Mouse (Mus musculus): ENCODE results near the gene Dnph1. TPM values are rescaled to one million over a fixed set of nuclear protein-coding genes. Genes with fewer than 3 reads are reported as not detected.

Dnph1 gene
- polyA plus RNA-seq, 1 experiment from 2014 or later: 63.6 TPM

GRCm38 (mm10) chr17:46511059-46511710, 14.7 kb downstream of the Dnph1 start:
- no peaks in the 10 kb centered on the region for H3K36me3 ChIP-seq (ENCODE audit: control insufficient read depth, insufficient read depth, low read length)
- no peak overlapping the region for H3K9ac ChIP-seq (ENCODE audit: low read depth, low read length)
- no peaks in the 10 kb centered on the region for H3K27me3 ChIP-seq (replicated peaks; ENCODE audit: control insufficient read depth, insufficient read depth, low read length)
- no peak overlapping the region for H3K4me2 ChIP-seq
- H3K27ac ChIP-seq (ENCODE audit: low read depth, low read length): no peak overlapping the region
- H3K9me3 ChIP-seq (ENCODE audit: control insufficient read depth, low read length): no peaks in the 10 kb centered on the region
- no peak for DNase-seq (ENCODE audit: low spot score)
- ATAC-seq (replicated peaks; ENCODE audit: low FRiP score): 0 out of 2 replicates have a peak, but pooled peaks have one; percentile 5
- WGBS: 58% methylated on average over 11 of the region's 11 CpGs
- H3K4me3 ChIP-seq (ENCODE audit: low read depth, low read length): no peak overlapping the region
- H3K4me1 ChIP-seq (replicated peaks; ENCODE audit: control insufficient read depth, insufficient read depth, low read length): no peaks in the 10 kb centered on the region

GRCm38 (mm10) chr17:46513329-46513728, 16.8 kb downstream of the Dnph1 start:
- H3K9ac ChIP-seq (ENCODE audit: low read depth, low read length): no peak overlapping the region
- ATAC-seq (replicated peaks; ENCODE audit: low FRiP score): no peak

GRCm38 (mm10) chr17:46519971-46520370, 23.5 kb downstream of the Dnph1 start:
- H3K36me3 ChIP-seq (ENCODE audit: control insufficient read depth, insufficient read depth, low read length): no peaks in the 10 kb centered on the region
- 52% methylated on average over 10 of the region's 10 CpGs for WGBS
- DNase-seq (ENCODE audit: low spot score): no peak
- no peak overlapping the region for H3K9ac ChIP-seq (ENCODE audit: low read depth, low read length)
- no peak overlapping the region for H3K4me3 ChIP-seq (ENCODE audit: low read depth, low read length)
- H3K4me1 ChIP-seq (replicated peaks; ENCODE audit: control insufficient read depth, insufficient read depth, low read length): peaks cover 4% of the 10 kb centered on the region
- no peak overlapping the region for H3K27ac ChIP-seq (ENCODE audit: low read depth, low read length)
- no peak for ATAC-seq (replicated peaks; ENCODE audit: low FRiP score)
- peaks cover 34% of the 10 kb centered on the region for H3K27me3 ChIP-seq (replicated peaks; ENCODE audit: control insufficient read depth, insufficient read depth, low read length)
- H3K4me2 ChIP-seq: peak overlapping the region; percentile 50; the same call in 1 of the 2 replicates
- H3K9me3 ChIP-seq (ENCODE audit: control insufficient read depth, low read length): no peaks in the 10 kb centered on the region

More at GRCm38 (mm10) chr17:46513329-46513728, 16.8 kb downstream of the Dnph1 start:
- 51% methylated on average over 2 of the region's 2 CpGs for WGBS
- Histone ChIP-seq H3K9me3 (ENCODE audit: control insufficient read depth, low read length) (no peaks in the 10 kb centered on the region), H3K4me2 (no peak overlapping the region), H3K27me3 (replicated peaks; ENCODE audit: control insufficient read depth, insufficient read depth, low read length) (no peaks in the 10 kb centered on the region), H3K4me3 (ENCODE audit: low read depth, low read length) (no peak overlapping the region), H3K36me3 (ENCODE audit: control insufficient read depth, insufficient read depth, low read length) (no peaks in the 10 kb centered on the region), H3K27ac (ENCODE audit: low read depth, low read length) (no peak overlapping the region), H3K4me1 (replicated peaks; ENCODE audit: control insufficient read depth, insufficient read depth, low read length) (no peaks in the 10 kb centered on the region)
- no peak for DNase-seq (ENCODE audit: low spot score)

- H3K4me2 ChIP-seq: peak overlapping the region; percentile 50
- H3K27ac ChIP-seq (ENCODE audit: low read depth, low read length): no peak overlapping the region
- peak overlapping the region; percentile 1; the same call in 1 of the 2 replicates for H3K4me3 ChIP-seq (ENCODE audit: low read depth, low read length)
- H3K27me3 ChIP-seq (replicated peaks; ENCODE audit: control insufficient read depth, insufficient read depth, low read length): peaks cover 34% of the 10 kb centered on the region
- peaks cover 4% of the 10 kb centered on the region for H3K4me1 ChIP-seq (replicated peaks; ENCODE audit: control insufficient read depth, insufficient read depth, low read length)
- H3K9me3 ChIP-seq (ENCODE audit: control insufficient read depth, low read length): no peaks in the 10 kb centered on the region
- WGBS: 24% methylated on average over 25 of the region's 25 CpGs
- H3K9ac ChIP-seq (ENCODE audit: low read depth, low read length): no peak overlapping the region; the same call in 1 of the 2 replicates
- H3K36me3 ChIP-seq (ENCODE audit: control insufficient read depth, insufficient read depth, low read length): no peaks in the 10 kb centered on the region
- DNase-seq (ENCODE audit: low spot score) (no peak), ATAC-seq (replicated peaks; ENCODE audit: low FRiP score) (no peak; the same call in 1 of the 2 replicates)
Observed at GRCm38 (mm10) chr17:46520385-46520979, 24.0 kb downstream of the Dnph1 start.

GRCm38 (mm10) chr17:46521174-46521573, 24.7 kb downstream of the Dnph1 start:
- no peaks in the 10 kb centered on the region for H3K36me3 ChIP-seq (ENCODE audit: control insufficient read depth, insufficient read depth, low read length)
- no peak for ATAC-seq (replicated peaks; ENCODE audit: low FRiP score)
- peaks cover 34% of the 10 kb centered on the region for H3K27me3 ChIP-seq (replicated peaks; ENCODE audit: control insufficient read depth, insufficient read depth, low read length)
- WGBS: 71% methylated on average over 9 of the region's 9 CpGs
- H3K27ac ChIP-seq (ENCODE audit: low read depth, low read length): no peak overlapping the region
- H3K9me3 ChIP-seq (ENCODE audit: control insufficient read depth, low read length): no peaks in the 10 kb centered on the region
- no peak overlapping the region for H3K9ac ChIP-seq (ENCODE audit: low read depth, low read length)
- peak overlapping the region; percentile 1; the same call in 1 of the 2 replicates for H3K4me3 ChIP-seq (ENCODE audit: low read depth, low read length)
- DNase-seq (ENCODE audit: low spot score): no peak
- H3K4me2 ChIP-seq: peak overlapping the region; percentile 50
- H3K4me1 ChIP-seq (replicated peaks; ENCODE audit: control insufficient read depth, insufficient read depth, low read length): peaks cover 4% of the 10 kb centered on the region

- 48% methylated on average over 24 of the region's 24 CpGs for WGBS
- no peaks in the 10 kb centered on the region for H3K9me3 ChIP-seq (ENCODE audit: control insufficient read depth, low read length)
- H3K27me3 ChIP-seq (replicated peaks; ENCODE audit: control insufficient read depth, insufficient read depth, low read length): peaks cover 34% of the 10 kb centered on the region
- no peak overlapping the region for H3K4me3 ChIP-seq (ENCODE audit: low read depth, low read length)
- H3K4me1 ChIP-seq (replicated peaks; ENCODE audit: control insufficient read depth, insufficient read depth, low read length): peaks cover 4% of the 10 kb centered on the region
- H3K27ac ChIP-seq (ENCODE audit: low read depth, low read length): no peak overlapping the region
- no peak for ATAC-seq (replicated peaks; ENCODE audit: low FRiP score)
- no peaks in the 10 kb centered on the region for H3K36me3 ChIP-seq (ENCODE audit: control insufficient read depth, insufficient read depth, low read length)
- H3K9ac ChIP-seq (ENCODE audit: low read depth, low read length): no peak overlapping the region
- DNase-seq (ENCODE audit: low spot score): no peak
- no peak overlapping the region for H3K4me2 ChIP-seq
Observed at GRCm38 (mm10) chr17:46521963-46522668, 25.6 kb downstream of the Dnph1 start.

GRCm38 (mm10) chr17:46525065-46525464, 28.6 kb downstream of the Dnph1 start:
- Histone ChIP-seq H3K4me1 (replicated peaks; ENCODE audit: control insufficient read depth, insufficient read depth, low read length) (peaks cover 4% of the 10 kb centered on the region), H3K9me3 (ENCODE audit: control insufficient read depth, low read length) (no peaks in the 10 kb centered on the region), H3K4me3 (ENCODE audit: low read depth, low read length) (no peak overlapping the region), H3K4me2 (no peak overlapping the region), H3K9ac (ENCODE audit: low read depth, low read length) (no peak overlapping the region), H3K36me3 (ENCODE audit: control insufficient read depth, insufficient read depth, low read length) (no peaks in the 10 kb centered on the region), H3K27me3 (replicated peaks; ENCODE audit: control insufficient read depth, insufficient read depth, low read length) (peaks cover 24% of the 10 kb centered on the region), H3K27ac (ENCODE audit: low read depth, low read length) (no peak overlapping the region)
- ATAC-seq (replicated peaks; ENCODE audit: low FRiP score) (no peak), DNase-seq (ENCODE audit: low spot score) (no peak)
- WGBS: 65% methylated on average over 10 of the region's 10 CpGs

- DNase-seq (ENCODE audit: low spot score): peak; percentile 62
Observed at GRCm38 (mm10) chr17:46525579-46526307, 29.2 kb downstream of the Dnph1 start.

More at GRCm38 (mm10) chr17:46525579-46526307, 29.2 kb downstream of the Dnph1 start:
- 33% methylated on average over 12 of the region's 12 CpGs for WGBS
- Histone ChIP-seq H3K4me1 (replicated peaks; ENCODE audit: control insufficient read depth, insufficient read depth, low read length) (peaks cover 3% of the 10 kb centered on the region), H3K27ac (ENCODE audit: low read depth, low read length) (no peak overlapping the region), H3K27me3 (replicated peaks; ENCODE audit: control insufficient read depth, insufficient read depth, low read length) (peaks cover 17% of the 10 kb centered on the region), H3K36me3 (ENCODE audit: control insufficient read depth, insufficient read depth, low read length) (no peaks in the 10 kb centered on the region), H3K9ac (ENCODE audit: low read depth, low read length) (no peak overlapping the region), H3K9me3 (ENCODE audit: control insufficient read depth, low read length) (no peaks in the 10 kb centered on the region), H3K4me2 (no peak overlapping the region), H3K4me3 (ENCODE audit: low read depth, low read length) (no peak overlapping the region)
- no peak for ATAC-seq (replicated peaks; ENCODE audit: low FRiP score)

All from liver, embryonic 11.5 days (tissue).